Mouse (Mus musculus) splenic B cell, adult 2 months (primary cell): ENCODE measurements around the gene Oaz3.

Source experiments
- DNase-seq: peaks from one replicate; pipeline ENCODE4 v3.0.0-alpha.2; 2011; ENCODE audit warnings: low read depth, low spot score
- H3K27me3 ChIP-seq: 2 replicates; pipeline ENCODE4 v1.6.1; 2012; ENCODE audit warnings: mild to moderate bottlenecking, low read length, moderate library complexity, mixed read lengths; ENCODE audit not compliant: control insufficient read depth, poor library complexity, insufficient read depth, severe bottlenecking
- H3K36me3 ChIP-seq: 2 replicates; pipeline ENCODE4 v1.6.1; 2012; ENCODE audit warnings: mild to moderate bottlenecking, low read length, moderate library complexity, mixed read lengths; ENCODE audit not compliant: control insufficient read depth, poor library complexity, insufficient read depth, severe bottlenecking

Gene Oaz3

DNA sequence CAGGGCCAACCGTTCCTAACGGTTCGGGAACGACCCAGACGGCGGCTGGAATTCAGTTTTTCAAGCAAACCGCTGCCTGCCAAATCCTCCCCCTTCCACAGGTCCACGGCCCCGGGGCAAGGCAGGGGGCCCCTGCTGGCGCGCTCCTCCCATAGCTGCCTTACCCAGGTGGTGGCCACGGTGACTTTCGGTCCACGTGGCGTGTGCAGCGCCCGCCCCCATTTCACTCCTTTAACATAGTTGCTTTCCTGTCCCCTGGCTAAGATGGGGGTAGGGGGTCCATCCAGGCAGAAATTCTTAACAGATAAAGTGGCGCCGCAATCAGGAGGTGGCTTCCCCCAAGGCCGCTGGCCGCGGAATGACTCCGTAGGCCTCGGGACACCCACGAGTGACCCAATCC is 31.2 kb downstream of the Oaz3 start:
- no peak for DNase-seq
- no peaks in the 10 kb centered on the region for H3K27me3 ChIP-seq

DNA sequence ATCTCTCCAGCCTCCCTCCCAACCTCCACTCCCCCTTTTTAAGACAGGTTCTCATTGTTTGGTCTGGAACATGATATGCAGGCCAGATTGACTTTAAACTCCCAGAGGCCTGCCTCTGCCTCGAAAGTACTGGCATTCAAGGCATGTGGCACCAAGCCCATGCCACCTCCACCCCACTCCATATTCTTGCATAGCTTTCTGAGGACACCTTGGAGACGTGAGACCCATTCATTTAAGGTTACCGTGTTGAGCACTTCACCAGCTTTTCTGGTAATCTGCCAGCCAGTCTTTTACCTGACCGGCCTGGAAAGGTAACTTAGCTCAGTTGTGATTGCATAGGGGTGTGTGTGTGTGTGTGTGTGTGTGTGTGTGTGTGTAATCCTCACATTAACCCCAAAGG is 38.2 kb downstream of the Oaz3 start:
- Histone ChIP-seq H3K27me3 (no peaks in the 10 kb centered on the region), H3K36me3 (no peaks in the 10 kb centered on the region)
- DNase-seq = no peak

More for the DNA sequence above, 31.2 kb downstream of the Oaz3 start:
- H3K36me3 ChIP-seq = no peaks in the 10 kb centered on the region

DNA sequence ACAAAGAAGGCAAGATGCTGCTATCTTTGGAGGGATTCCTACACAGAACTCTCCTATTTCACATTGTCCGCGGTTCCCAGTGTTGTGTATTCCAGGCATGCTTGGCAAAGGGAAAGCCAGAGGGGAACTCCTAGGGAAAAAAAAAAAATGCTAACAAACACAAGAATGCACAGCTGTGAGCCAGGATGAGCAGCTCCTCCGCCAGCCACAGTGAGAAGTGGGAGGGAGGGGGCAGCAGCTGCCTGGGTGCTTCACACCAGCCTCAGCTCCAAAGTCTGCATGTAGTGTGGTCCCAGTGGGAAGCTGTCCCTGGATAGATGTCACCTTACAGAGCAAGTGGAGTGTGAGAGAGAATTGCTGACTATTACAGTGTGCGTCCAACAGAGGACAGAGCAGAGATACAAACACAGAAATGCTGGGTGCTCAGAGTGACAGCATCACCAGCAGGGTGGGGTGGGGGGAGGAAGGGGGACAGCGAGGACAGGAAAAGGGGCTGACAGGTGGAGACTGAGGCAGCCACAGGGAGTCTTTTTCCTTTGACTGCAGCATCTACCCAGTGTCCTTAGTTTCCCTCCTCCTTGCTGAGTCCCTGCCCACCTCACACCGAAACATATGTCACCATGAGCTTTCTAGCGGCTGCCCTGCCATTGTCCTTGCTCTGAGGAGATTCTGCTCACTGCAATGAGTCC is 39.2 kb downstream of the Oaz3 start:
- no peak for DNase-seq
- H3K27me3 ChIP-seq = no peaks in the 10 kb centered on the region
- no peaks in the 10 kb centered on the region for H3K36me3 ChIP-seq

DNA sequence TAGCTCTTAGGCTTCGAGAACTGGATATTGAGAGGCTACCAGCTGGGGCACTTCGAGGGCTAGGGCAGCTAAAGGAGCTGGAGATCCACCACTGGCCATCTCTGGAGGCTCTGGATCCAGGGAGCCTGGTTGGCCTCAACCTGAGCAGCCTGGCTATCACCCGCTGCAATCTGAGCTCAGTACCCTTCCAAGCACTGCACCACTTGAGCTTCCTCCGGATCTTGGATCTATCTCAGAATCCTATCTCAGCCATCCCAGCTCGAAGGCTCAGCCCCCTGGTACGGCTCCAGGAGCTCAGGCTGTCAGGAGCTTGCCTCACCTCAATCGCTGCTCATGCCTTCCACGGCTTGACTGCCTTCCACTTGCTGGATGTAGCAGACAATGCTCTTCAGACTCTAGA is 41.3 kb downstream of the Oaz3 start:
- Histone ChIP-seq H3K27me3 (no peaks in the 10 kb centered on the region), H3K36me3 (no peaks in the 10 kb centered on the region)
- no peak for DNase-seq

DNA sequence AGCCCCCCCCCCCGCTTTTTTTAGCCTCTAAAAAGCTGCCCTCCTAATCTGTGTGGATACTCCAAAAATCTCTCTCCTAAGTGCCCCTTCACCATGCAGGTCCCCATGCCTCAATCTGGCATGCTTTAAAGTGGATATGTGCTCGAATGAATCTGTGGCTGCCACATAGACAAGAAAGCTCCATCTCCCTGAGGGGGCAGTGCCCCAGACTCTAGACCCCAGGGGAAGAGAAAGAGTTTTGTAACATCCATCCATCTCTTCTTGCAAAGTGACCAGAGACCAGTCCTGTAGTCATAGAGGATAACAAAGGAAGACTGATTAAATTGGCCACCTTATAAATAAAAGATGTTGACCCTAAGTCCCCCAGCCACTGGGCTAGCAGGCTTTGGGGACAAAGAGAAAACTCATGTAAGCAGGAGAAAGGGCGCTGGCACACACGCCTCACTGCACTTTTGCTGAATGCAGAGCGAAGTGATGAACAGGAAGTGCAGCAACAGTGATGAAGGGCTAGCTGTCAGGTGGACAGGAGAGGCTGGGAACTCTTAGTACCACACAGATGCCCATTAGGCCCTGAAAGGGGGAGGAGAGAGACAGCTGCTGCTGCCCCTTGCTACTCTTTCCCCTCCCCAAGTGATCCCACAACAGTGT is 43.9 kb downstream of the Oaz3 start:
- Histone ChIP-seq H3K27me3 (no peaks in the 10 kb centered on the region), H3K36me3 (no peaks in the 10 kb centered on the region)
- DNase-seq = no peak

DNA sequence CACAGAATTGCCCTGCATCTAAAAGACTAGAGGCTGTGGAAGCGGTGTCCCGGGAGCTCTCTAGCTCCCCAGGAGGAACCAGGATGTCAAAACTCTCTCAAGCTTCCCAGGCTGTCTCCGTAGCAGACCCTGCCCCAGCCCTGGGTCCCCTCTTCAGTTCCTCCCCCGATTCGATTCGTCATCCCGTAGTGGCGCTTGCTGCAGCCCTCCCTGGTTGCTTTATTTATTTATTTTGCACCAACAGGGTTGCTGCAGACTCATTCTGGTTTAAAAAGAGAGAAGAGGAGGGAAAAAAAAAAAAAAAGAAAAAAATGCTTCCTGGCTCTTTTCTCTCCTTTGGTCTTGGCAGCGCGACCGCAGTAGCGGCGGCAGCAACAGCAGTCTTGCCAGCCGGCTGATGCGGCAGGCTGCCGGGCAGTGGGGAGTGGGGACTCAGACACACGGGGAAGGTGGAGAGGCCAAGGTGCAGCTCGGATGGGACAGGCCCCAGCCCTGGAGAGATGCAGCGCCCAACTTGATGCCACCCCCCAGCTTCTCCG is 44.7 kb downstream of the Oaz3 start:
- Histone ChIP-seq H3K27me3 (no peaks in the 10 kb centered on the region), H3K36me3 (no peaks in the 10 kb centered on the region)
- DNase-seq = no peak

DNA sequence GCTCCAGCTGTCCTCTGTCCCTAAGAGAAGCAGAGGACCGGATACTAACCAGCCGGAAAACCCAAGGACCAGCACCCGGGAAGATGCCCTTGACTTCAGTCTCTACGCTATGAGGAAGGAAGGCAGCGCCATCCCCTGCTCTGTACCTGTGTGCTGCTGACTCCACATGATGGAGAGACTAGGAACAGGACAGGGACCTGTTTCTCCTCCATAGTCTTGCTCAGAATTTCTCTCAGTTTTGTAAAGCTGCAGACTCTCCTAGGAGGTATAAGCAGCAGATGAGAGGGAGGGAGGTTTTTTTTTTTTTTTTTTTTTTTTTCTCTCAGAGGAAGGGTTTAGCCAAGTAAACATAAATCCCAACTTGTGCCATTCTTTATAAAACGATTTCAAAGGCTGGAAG is 45.5 kb downstream of the Oaz3 start, which contains the start of gene Lingo4:
Gene Lingo4 (plus strand): TSS at position 301 of the 400 bp plus-strand sequence.
- DNase-seq = no peak
- Histone ChIP-seq H3K27me3 (no peaks in the 10 kb centered on the region), H3K36me3 (no peaks in the 10 kb centered on the region)

DNA sequence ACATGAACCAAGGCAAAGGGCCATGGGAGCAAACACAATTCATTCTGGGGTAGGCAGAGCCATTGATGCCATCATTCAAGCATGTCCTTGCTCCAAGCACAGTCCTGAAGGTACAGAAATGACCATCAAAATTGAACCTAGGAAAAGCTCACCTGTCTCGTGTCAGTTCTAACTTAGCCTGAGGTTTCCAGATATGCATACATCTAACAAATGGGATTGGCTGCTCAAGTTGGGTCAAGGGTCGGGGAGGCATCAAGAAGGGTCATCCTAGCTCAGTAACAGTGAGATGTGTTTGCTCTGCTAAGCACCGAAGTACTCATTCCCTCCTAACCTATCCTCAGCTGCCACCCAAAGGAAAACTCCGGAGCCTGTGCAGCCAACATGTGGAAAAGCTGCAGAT is 46.9 kb downstream of the Oaz3 start:
- Histone ChIP-seq H3K27me3 (no peaks in the 10 kb centered on the region), H3K36me3 (no peaks in the 10 kb centered on the region)
- no peak for DNase-seq

DNA sequence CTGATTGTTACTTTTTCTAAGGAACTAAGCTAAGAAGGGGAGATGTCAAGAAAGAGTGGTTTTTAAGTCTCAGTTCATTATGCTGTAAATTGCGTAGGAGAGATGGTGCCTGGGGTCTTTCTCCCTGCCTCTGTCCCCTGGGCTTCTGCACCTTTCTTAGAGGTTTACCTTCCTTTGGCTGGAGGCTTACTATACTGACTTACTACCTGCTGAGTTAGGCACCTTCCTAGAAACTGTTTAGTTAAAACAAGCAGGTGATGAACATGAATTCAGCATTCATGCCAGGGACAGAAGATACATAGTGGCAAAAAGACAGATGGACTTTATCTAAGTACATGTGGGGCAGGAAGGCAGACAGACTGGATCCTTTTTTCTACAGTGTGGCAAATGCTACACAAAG is 47.4 kb downstream of the Oaz3 start:
- no peak for DNase-seq
- Histone ChIP-seq H3K27me3 (no peaks in the 10 kb centered on the region), H3K36me3 (no peaks in the 10 kb centered on the region)

DNA sequence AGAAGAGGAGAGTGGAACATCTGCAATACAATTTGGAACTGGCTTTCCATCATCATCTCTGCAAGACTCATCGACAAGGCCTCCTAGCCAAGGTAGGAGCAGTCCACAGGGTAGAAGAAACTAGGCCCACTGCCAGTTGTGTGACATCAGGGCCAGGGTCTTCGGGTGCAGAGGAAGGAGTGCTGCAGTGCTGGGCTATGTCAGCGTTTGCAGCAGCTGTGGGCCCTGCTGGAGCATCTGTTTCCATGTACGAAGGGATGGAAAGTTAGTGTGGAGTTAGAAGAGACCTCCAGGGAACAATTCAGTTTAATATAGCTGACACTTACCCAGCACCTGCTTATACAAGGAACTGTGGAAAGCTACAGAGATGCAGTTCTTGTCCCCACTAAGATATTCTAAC is 50.7 kb downstream of the Oaz3 start:
- DNase-seq = no peak
- no peaks in the 10 kb centered on the region for H3K27me3 ChIP-seq
- no peaks in the 10 kb centered on the region for H3K36me3 ChIP-seq

DNA sequence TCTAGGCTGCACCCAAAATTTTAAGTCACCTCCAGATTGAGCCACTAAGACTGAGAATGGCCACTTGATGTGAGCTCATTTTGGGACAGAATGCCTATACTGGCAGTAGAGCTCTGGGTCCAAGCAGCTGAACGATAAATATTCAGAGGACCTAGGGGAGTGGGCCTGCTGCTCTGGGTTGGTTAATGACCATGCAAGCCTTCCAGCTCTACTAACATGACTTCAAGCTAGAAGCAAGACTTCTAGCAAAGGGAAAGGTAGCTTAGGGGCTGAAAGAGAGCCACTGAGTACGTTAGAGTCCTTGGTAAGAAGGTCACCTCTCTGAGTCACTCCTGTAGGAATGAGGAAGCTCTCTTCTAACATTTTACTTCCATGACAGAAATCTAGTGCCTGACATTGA is 51.6 kb downstream of the Oaz3 start:
- H3K27me3 ChIP-seq = no peaks in the 10 kb centered on the region
- no peak for DNase-seq
- no peaks in the 10 kb centered on the region for H3K36me3 ChIP-seq

DNA sequence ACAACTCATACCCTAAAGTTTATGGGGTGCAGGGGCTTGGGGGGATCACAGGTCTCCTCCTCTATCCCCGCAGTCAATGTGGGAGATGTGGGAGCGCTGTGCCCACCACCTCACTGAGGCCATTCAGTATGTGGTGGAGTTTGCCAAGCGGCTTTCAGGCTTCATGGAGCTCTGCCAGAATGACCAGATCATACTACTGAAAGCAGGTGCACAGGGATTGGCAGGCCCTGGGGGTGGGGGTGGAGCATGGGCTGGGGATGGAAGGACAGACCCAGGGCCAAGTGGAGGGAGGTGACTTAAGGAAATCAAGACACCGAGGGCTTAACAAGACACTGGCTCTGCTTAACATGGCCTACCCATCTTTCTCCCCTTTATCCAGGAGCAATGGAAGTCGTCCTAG is 52.7 kb downstream of the Oaz3 start:
- no peak for DNase-seq
- Histone ChIP-seq H3K27me3 (no peaks in the 10 kb centered on the region), H3K36me3 (no peaks in the 10 kb centered on the region)

DNA sequence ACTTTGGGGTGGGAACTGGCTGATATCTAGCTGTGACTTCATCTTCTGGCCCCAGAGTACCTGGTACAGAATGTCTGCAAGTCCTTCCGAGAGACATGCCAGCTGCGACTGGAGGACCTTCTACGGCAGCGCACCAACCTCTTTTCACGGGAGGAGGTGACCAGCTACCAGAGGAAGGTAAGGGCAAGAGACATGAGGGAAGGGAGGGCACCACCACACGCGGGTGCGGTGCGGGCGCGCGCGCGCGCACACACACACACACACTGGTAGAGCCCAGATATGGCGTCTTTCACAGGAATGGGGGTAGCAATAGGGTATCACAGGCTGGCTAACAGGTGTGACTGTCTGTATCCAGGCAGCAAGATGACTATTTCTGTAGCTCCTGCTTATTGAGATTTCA is 54.3 kb downstream of the Oaz3 start:
- Histone ChIP-seq H3K36me3 (no peaks in the 10 kb centered on the region), H3K27me3 (no peaks in the 10 kb centered on the region)
- DNase-seq = no peak

DNA sequence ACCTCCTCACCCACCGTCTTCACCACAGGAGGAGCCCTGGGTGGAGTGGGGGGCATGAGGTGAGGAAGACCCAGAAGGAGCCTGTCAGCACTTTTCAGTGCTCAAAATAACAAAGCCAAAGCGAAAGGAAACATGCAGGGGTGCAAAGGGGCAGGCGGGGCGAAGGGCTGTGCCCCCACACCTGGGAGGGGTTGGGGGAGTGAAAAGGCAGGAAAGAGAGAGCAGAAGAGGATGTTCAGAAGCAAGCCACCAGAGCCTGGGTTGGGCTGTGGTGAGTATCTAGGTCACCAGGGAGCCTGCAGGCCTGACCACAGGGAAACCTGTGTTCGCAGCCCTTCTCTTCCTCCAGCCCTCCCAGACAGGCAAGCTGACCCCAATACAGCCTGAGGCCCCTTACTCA is 55.7 kb downstream of the Oaz3 start:
- no peak for DNase-seq
- Histone ChIP-seq H3K27me3 (no peaks in the 10 kb centered on the region), H3K36me3 (no peaks in the 10 kb centered on the region)

DNA sequence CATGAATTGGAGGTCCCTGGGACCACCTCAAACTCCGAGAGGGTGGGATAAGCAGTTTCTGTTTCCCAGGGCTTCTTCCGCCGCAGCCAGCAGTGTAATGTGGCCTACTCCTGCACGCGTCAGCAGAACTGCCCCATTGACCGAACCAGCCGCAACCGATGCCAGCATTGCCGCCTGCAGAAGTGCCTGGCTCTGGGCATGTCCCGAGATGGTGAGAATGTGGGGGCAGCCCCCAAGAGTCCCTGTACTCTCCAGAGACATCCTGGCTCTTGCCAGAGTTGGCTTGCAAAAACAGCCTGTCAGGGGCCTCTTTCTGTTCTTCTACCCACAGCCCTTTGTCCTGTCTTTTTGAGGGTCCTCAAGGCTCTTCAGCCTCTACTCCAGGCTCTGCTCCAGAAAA is 56.3 kb downstream of the Oaz3 start:
- no peaks in the 10 kb centered on the region for H3K36me3 ChIP-seq
- H3K27me3 ChIP-seq = no peaks in the 10 kb centered on the region
- DNase-seq = no peak
